Mouse (Mus musculus): Measurements from ENCODE around the gene Ermn.

Ermn gene

DNA sequence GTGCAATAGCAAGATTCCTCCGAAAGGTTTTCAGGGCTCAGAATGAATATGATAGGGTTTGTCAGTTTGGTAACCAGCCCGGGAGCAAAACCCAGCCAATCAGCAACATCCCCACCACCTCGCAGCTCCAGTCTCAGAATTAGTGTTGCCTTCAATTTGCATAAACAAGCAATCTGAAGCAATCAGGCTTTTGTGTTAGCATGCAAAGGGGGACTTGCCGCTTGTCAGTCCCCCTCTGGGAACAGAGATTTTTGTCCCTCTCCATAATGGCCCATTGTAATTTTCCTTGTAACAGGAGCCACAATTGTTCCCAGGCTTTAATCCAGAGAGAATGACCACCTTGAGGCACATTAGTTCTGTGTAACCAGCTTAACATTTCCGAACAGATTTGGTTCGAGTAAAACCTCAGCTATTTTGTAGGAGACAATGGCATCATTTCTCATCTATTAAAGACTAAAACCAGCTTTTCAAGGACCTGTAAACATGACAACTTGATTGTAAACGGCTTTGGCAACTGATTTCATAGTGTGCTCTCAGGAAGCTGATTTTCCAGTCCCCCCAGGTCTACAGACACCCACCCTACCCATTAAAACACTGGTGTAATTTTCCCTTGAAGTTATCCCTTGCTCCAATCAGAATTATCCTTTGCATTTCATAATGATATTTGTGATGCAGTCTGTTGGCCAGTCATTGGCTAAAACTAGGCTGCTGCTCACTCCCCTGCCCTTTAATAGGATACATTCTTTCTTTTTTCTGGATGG lies at the start of gene Ermn:
Ermn (minus strand) TSS at position 44 of the 761 bp plus-strand sequence.
- DNase-seq (ENCODE audit: low spot score in 2 of 2): peak in 1 of 2 experiments; percentile 12

DNA sequence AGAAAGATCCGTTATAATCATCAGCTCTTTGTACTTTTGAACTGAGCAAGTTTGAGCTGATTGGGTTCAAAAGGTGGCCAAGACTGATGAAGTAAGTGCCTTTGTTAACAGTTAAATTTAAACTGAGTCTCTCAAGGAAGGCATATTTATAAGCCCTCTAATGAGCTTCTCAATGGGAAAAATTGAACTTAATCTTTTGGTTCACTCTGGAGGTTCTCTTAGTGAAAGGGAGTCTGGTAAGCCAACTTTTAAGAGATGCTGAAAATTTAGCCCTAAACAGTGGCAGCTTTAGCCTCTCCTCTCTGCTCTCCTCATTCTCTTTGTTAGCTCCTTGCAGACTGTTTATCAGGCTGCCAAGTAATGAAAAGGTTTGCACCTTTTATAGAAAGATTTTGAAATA lies 42.2 kb upstream of the Ermn start:
- no peak for DNase-seq (ENCODE audit: low spot score in 2 of 2)

DNA sequence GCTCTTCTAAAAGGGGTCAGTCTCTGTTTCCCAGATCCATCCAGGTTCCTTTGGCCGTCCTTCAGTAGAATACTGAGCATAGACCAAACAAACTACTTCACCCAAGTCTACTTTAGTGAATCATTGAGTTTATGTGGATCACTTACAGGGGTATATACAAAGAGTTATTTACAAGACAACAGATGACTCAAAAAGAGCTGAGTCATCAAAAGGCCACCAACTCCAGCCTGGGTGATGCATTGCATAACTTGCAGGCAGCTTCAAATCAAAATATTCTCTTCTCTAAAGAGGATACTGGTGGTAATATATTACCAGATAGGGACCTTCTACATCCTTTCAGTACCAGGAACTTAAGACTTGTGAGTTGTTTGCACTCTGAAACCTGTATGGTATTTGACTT lies 33.8 kb upstream of the Ermn start:
- DNase-seq (ENCODE audit: low spot score in 2 of 2): no peak

DNA sequence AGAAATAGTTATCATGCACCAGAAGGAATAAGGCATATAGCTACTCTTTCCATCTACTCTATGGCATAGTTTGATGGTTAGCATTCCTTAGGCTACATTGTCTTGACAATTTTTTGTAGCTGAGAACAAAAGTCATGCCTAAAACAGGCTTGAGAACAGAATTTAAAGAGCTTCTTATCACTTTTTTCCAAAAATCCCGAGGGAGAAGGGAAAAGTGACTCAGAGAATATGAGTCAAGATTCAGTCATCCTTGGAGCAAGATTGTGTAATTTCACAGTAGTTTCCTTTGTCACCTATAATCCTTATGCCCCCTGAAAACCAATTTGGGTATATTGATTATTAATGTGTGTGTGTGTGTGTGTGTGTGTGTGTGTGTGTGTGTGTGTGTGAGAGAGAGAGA lies 27.2 kb upstream of the Ermn start:
- DNase-seq (ENCODE audit: low spot score in 2 of 2): no peak

DNA sequence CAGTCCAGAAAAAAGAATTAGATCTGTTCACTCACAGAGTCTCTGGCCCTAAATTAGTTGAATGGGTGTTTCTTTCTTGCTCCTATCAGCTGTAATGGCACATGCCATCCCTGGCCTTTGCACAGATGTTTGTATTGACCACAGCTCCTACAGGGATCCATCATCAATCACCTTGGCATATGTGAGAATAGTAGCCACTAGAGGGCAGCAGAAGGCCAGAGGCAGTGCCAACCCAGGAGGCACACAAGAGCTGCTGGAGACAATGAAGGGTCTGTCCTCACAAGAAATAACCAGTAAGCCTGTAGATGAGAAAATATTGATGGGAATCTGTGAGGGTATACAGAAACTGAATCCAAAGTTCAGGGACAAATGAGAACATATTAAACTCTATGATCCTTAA lies 2.7 kb upstream of the Ermn start:
- peak; percentile 52 to 60 for DNase-seq (ENCODE audit: low spot score in 2 of 2)

DNA sequence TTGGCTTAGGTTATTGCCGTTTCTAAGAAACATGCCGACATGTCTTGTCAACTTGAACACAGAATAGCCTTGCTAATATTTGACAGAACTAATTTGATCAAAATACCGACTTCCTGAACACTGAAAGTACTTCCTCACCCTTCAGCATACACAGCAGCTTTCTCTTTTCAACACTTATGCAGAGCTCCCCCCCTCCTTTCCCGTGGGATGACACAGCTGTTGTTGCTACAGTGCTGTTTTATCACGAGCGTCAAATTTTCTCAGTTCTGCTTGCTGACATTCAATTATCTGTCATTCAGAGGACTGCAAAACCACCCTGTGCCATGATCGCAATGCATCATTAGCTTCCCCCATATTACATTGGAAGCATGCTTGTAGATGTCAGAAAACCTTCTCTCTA lies 10.8 kb downstream of the Ermn start:
- peak; percentile 24 to 69 for DNase-seq (ENCODE audit: low spot score in 2 of 2)

DNA sequence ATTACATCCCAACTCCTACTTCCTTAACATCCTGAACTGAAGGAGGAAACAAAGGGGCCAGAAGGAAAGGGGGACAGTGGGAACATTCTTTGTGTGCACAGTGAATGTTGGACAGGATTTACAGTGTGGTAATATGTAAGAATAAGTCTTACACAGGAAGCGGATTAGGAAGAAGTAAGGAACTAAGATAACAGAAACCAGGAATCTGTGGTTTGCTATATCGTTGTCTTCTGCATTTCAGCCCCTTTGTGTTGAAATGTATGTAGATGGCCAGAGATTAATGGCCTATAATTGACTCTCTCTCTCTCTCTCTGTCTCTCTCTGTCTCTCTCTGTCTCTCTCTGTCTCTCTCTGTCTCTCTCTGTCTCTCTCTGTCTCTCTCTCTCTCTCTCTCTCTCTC lies 15.7 kb downstream of the Ermn start:
- DNase-seq (ENCODE audit: low spot score in 2 of 2): no peak

DNA sequence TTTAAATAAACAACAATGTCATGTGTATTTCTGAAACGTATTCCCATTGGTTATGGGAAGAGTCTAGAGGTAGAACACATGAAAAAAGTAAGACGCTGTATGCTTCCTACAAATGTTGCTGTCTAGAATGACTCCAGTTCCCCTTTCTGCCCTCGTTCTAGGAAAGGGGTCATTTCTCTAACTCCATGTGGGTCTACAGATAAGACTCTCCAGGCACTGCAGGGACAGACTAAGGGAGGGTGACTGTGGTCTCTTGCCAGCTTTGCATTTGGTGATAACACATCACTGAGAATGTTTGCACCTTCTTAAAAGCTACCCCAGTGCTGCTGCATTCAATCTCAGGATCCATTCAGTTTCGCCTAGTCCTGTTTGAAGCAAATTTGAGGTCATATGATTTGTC lies 17.0 kb downstream of the Ermn start:
- DNase-seq (ENCODE audit: low spot score in 2 of 2): no peak

DNA sequence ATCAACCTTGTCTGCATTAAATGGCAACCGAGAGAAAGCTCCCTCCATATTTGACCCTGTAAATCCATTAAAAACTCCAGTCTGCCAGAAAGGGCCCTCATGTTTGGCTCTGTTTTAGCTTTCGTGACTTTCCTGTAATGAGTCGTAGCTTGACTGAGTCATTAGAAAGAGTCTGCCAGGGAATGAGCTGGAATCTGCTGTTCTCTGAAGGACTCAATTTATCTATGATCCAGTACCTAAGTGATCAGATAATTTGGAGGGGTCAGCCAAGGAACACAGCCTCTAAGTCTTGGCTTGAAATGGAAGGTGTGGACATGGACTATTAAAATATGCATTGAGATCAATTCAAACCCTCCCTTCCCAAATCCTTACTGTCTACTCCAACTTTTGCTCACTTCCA lies 21.2 kb downstream of the Ermn start:
- no peak for DNase-seq (ENCODE audit: low spot score in 2 of 2)

DNA sequence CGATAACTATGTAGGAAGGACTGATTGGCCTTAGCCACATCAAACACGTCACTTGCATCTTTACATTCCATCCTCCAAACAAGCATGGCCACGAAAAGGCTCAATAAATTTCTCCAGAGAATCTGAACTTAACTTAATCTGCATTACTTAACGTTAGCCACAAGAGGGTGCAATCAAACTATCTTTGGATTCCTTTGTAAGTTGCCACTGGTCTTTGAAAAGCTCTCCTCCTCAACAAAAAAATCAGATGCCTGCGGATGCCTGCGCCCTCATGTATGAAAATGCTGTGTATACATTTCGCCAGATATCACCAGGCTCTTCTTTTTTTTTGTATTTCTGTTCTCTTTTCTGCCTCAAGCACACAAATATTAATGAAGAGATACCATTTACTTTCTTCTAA lies 23.3 kb downstream of the Ermn start:
- DNase-seq (ENCODE audit: low spot score in 2 of 2): no peak

DNA sequence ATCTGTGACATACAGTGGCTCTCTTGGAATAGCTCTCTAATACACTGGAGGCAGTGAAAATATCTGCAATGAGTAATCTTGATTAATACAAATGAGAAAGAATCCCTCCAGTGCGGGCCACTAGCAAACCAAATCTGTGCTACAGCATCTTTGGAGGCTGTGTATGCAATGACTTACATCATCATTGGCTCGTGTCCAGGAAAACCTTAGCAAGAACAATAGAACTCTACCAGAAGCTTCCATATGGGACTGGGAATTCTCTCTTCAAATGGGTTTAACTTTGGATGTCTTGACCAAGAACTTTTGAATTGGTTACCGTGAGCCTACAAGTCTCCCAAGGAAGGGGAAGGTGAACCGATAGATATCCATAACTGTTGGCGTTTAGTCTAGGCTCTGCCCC lies 25.9 kb downstream of the Ermn start:
- no peak for DNase-seq (ENCODE audit: low spot score in 2 of 2)

DNA sequence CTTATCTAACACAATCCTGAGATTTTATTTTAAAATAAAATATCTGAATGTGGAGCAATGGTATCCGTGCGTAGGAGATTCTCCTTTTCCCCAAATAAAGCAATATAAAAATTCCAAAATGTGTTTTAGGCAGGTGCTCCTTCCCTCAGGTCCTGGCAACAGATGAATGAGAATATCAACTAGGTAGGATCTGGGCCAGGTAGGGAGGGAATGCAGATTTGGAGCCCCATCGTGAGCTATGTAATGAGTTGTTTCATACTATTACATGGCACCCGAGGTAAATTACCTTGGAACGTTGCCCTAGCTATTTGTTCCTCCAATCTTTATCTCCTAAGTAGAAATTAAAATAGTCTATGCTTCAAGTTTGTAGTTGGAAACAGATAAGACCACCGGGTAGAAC lies 29.1 kb downstream of the Ermn start:
- DNase-seq (ENCODE audit: low spot score in 2 of 2): no peak

DNA sequence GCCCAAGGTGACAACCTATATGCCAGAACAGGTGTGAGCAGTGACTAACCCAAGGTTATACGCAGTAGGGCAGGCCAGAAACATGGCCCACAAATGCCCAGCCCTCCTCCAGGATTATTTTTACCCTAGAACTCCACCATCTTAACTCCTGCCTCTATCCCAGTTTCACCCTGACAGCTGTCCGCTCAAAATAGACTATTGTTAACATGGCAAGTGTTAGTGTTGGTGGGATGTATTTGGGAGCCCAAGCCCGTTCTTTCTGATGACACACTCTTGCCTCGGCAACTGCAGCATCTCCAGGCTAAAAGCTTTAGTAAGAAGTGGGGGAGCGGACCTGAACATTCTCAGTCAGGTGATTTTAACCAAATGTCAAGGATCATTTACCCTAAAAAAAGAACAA lies 45.6 kb downstream of the Ermn start:
- DNase-seq (ENCODE audit: low spot score in 2 of 2): no peak

DNA sequence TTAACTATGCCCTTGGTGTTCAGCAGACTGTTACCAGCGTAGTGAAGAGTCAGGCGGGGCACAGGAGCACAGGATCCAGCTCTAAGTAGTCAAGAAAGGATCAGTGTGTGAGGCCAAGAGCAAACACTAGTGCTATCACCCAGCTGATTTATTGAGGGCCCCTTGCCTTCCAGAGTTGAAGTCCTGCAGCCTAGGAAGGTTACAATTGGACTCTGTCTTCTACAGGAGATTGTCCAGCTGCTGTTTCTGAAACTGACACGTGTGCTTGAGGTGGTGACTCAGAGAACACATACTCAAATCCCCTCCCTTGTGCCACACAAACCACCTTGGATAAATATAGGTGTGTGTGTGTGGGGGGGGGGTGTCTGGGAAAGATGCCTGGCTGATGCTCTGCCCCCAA lies 51.2 kb downstream of the Ermn start:
- no peak for DNase-seq (ENCODE audit: low spot score in 2 of 2)

DNA sequence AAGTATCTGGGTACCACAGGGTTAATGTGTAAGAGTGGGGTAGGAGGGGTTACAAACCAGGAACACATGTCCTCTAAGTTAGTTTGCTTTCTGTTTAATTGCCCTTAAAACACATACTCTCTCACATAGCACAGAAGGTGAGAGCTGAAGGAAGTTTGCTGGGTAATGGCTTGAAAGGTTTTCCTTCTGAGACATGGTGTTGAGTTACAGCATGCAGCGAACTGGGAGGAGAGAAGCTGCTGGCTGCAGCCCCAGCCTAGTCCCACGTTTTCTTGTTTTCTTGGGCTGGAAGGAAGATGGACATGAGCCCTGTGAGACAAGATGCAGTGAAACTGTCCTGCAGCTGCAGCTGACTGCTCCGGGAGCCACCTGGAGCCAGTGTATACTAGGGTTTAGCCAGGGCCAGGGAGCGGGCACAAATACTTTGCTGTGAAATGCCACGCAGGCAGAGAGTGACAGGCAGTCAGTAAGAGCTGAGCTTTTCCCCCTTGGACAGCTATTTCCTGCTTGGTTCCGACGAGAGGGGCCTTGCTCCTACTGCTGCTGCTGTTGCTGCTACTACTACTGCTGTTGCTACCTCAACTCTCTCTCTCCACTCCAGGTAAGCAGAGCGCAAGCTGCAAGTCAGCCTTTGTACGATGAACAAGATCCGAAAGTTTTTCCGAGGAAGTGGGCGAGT lies 54.8 kb downstream of the Ermn start, which contains the start of gene Galnt5:
Galnt5 (plus strand) TSS at position 133 of the 679 bp plus-strand sequence.
- no peak for DNase-seq (ENCODE audit: low spot score in 2 of 2)
